Mouse (Mus musculus): ENCODE results near the gene Kctd7. TPM values are rescaled to one million over a fixed set of nuclear protein-coding genes. Genes with fewer than 3 reads are reported as not detected.

The Kctd7 gene
- polyA plus RNA-seq (2015; fragmentation: Nextera tagmentation; extraction: Ambion mirVana), result 3.7 and 4.1 TPM in 2 replicates

- peaks cover 11% of the 10 kb centered on the region for H3K4me1 ChIP-seq (ENCODE audit: control insufficient read depth, insufficient read depth, low read length)
- peak within 1 kb of the TSS; percentile 95 for H3K4me2 ChIP-seq (ENCODE audit: low read depth, low read length)
- H3K4me3 ChIP-seq (ENCODE audit: low read length), result peak within 1 kb of the TSS; percentile 70
- H3K27ac ChIP-seq (ENCODE audit: low read length), result peak within 1 kb of the TSS; percentile 61
- peak within 1 kb of the TSS; percentile 79 for H3K9ac ChIP-seq (ENCODE audit: low read depth, low read length)
- WGBS, result under 1% methylated on average over 66 of the region's 66 CpGs
- no peaks in the 10 kb centered on the region for H3K9me3 ChIP-seq (ENCODE audit: control insufficient read depth, low read length)
- H3K27me3 ChIP-seq (replicated peaks; ENCODE audit: control insufficient read depth, insufficient read depth, low read length), result no peaks in the 10 kb centered on the region
- H3K36me3 ChIP-seq (ENCODE audit: control insufficient read depth, insufficient read depth, low read length), result no peaks in the 10 kb centered on the region
- ATAC-seq, result peak; percentile 99
Measured at GRCm38 (mm10) chr5:130144334-130145312, at the start of gene Kctd7. Gene Kctd7, plus strand, starts transcription at chr5:130144861.

- Histone ChIP-seq H3K36me3 (ENCODE audit: control insufficient read depth, insufficient read depth, low read length) (no peaks in the 10 kb centered on the region; the same call in 1 of the 2 replicates), H3K4me1 (ENCODE audit: control insufficient read depth, insufficient read depth, low read length) (0 out of 2 replicates have a peak, but pooled peaks cover 3% of the 10 kb centered on the region), H3K27ac (ENCODE audit: low read length) (no peak overlapping the region), H3K4me3 (ENCODE audit: low read length) (no peak overlapping the region), H3K9me3 (ENCODE audit: control insufficient read depth, low read length) (no peaks in the 10 kb centered on the region), H3K4me2 (ENCODE audit: low read depth, low read length) (no peak overlapping the region), H3K27me3 (replicated peaks; ENCODE audit: control insufficient read depth, insufficient read depth, low read length) (no peaks in the 10 kb centered on the region), H3K9ac (ENCODE audit: low read depth, low read length) (no peak overlapping the region)
- ATAC-seq, result peak; percentile 62; the same call in 1 of the 2 replicates
- 68% methylated on average over 12 of the region's 12 CpGs for WGBS
Measured at GRCm38 (mm10) chr5:130096754-130097153, 47.9 kb upstream of the Kctd7 start.

GRCm38 (mm10) chr5:130097837-130098236 lies 46.8 kb upstream of the Kctd7 start:
- no peaks in the 10 kb centered on the region for H3K9me3 ChIP-seq (ENCODE audit: control insufficient read depth, low read length)
- H3K27me3 ChIP-seq (replicated peaks; ENCODE audit: control insufficient read depth, insufficient read depth, low read length), result no peaks in the 10 kb centered on the region
- H3K36me3 ChIP-seq (ENCODE audit: control insufficient read depth, insufficient read depth, low read length), result no peaks in the 10 kb centered on the region; the same call in 1 of the 2 replicates
- no peak overlapping the region for H3K4me3 ChIP-seq (ENCODE audit: low read length)
- WGBS, result 64% methylated on average over 2 of the region's 2 CpGs
- 0 out of 2 replicates have a peak, but pooled peaks cover 3% of the 10 kb centered on the region for H3K4me1 ChIP-seq (ENCODE audit: control insufficient read depth, insufficient read depth, low read length)
- H3K27ac ChIP-seq (ENCODE audit: low read length), result no peak overlapping the region
- ATAC-seq, result peak; percentile 71; the same call in 1 of the 2 replicates
- no peak overlapping the region for H3K4me2 ChIP-seq (ENCODE audit: low read depth, low read length)
- no peak overlapping the region for H3K9ac ChIP-seq (ENCODE audit: low read depth, low read length)

GRCm38 (mm10) chr5:130101724-130102123 lies 42.9 kb upstream of the Kctd7 start:
- no peak for ATAC-seq
- WGBS, result 97% methylated on average over 17 of the region's 17 CpGs
- no peak overlapping the region for H3K4me3 ChIP-seq (ENCODE audit: low read length)

GRCm38 (mm10) chr5:130109348-130109747 lies 35.3 kb upstream of the Kctd7 start:
- WGBS, result 78% methylated on average over 3 of the region's 3 CpGs
- H3K36me3 ChIP-seq (ENCODE audit: control insufficient read depth, insufficient read depth, low read length), result no peaks in the 10 kb centered on the region
- no peaks in the 10 kb centered on the region for H3K4me1 ChIP-seq (ENCODE audit: control insufficient read depth, insufficient read depth, low read length)
- no peak for ATAC-seq
- no peak overlapping the region for H3K4me2 ChIP-seq (ENCODE audit: low read depth, low read length)
- no peak overlapping the region for H3K9ac ChIP-seq (ENCODE audit: low read depth, low read length)
- no peak overlapping the region for H3K27ac ChIP-seq (ENCODE audit: low read length)
- no peaks in the 10 kb centered on the region for H3K27me3 ChIP-seq (replicated peaks; ENCODE audit: control insufficient read depth, insufficient read depth, low read length)
- H3K9me3 ChIP-seq (ENCODE audit: control insufficient read depth, low read length), result no peaks in the 10 kb centered on the region
- no peak overlapping the region for H3K4me3 ChIP-seq (ENCODE audit: low read length)

More at GRCm38 (mm10) chr5:130101724-130102123, 42.9 kb upstream of the Kctd7 start:
- Histone ChIP-seq H3K27me3 (replicated peaks; ENCODE audit: control insufficient read depth, insufficient read depth, low read length) (no peaks in the 10 kb centered on the region), H3K9ac (ENCODE audit: low read depth, low read length) (no peak overlapping the region), H3K4me2 (ENCODE audit: low read depth, low read length) (no peak overlapping the region), H3K27ac (ENCODE audit: low read length) (no peak overlapping the region), H3K9me3 (ENCODE audit: control insufficient read depth, low read length) (no peaks in the 10 kb centered on the region), H3K4me1 (ENCODE audit: control insufficient read depth, insufficient read depth, low read length) (0 out of 2 replicates have a peak, but pooled peaks cover 3% of the 10 kb centered on the region), H3K36me3 (ENCODE audit: control insufficient read depth, insufficient read depth, low read length) (no peaks in the 10 kb centered on the region)

GRCm38 (mm10) chr5:130110632-130111464 lies 33.8 kb upstream of the Kctd7 start:
- no peak overlapping the region for H3K9ac ChIP-seq (ENCODE audit: low read depth, low read length)
- H3K4me3 ChIP-seq (ENCODE audit: low read length), result no peak overlapping the region
- no peaks in the 10 kb centered on the region for H3K9me3 ChIP-seq (ENCODE audit: control insufficient read depth, low read length)
- WGBS, result 82% methylated on average over 12 of the region's 12 CpGs
- ATAC-seq, result no peak
- no peak overlapping the region for H3K27ac ChIP-seq (ENCODE audit: low read length)
- H3K4me1 ChIP-seq (ENCODE audit: control insufficient read depth, insufficient read depth, low read length), result no peaks in the 10 kb centered on the region
- no peaks in the 10 kb centered on the region; the same call in 1 of the 2 replicates for H3K36me3 ChIP-seq (ENCODE audit: control insufficient read depth, insufficient read depth, low read length)
- no peak overlapping the region for H3K4me2 ChIP-seq (ENCODE audit: low read depth, low read length)
- no peaks in the 10 kb centered on the region for H3K27me3 ChIP-seq (replicated peaks; ENCODE audit: control insufficient read depth, insufficient read depth, low read length)

GRCm38 (mm10) chr5:130112653-130113052 lies 32.0 kb upstream of the Kctd7 start:
- H3K4me2 ChIP-seq (ENCODE audit: low read depth, low read length), result no peak overlapping the region
- no peak for ATAC-seq
- no peaks in the 10 kb centered on the region; the same call in 1 of the 2 replicates for H3K36me3 ChIP-seq (ENCODE audit: control insufficient read depth, insufficient read depth, low read length)
- H3K9me3 ChIP-seq (ENCODE audit: control insufficient read depth, low read length), result no peaks in the 10 kb centered on the region
- H3K9ac ChIP-seq (ENCODE audit: low read depth, low read length), result no peak overlapping the region
- H3K27ac ChIP-seq (ENCODE audit: low read length), result no peak overlapping the region
- no peaks in the 10 kb centered on the region for H3K27me3 ChIP-seq (replicated peaks; ENCODE audit: control insufficient read depth, insufficient read depth, low read length)
- H3K4me3 ChIP-seq (ENCODE audit: low read length), result no peak overlapping the region
- H3K4me1 ChIP-seq (ENCODE audit: control insufficient read depth, insufficient read depth, low read length), result no peaks in the 10 kb centered on the region

GRCm38 (mm10) chr5:130116116-130116515 lies 28.5 kb upstream of the Kctd7 start:
- no peaks in the 10 kb centered on the region for H3K9me3 ChIP-seq (ENCODE audit: control insufficient read depth, low read length)
- no peaks in the 10 kb centered on the region; the same call in 1 of the 2 replicates for H3K36me3 ChIP-seq (ENCODE audit: control insufficient read depth, insufficient read depth, low read length)
- H3K9ac ChIP-seq (ENCODE audit: low read depth, low read length), result no peak overlapping the region
- H3K4me2 ChIP-seq (ENCODE audit: low read depth, low read length), result no peak overlapping the region
- 91% methylated on average over 12 of the region's 12 CpGs for WGBS
- no peaks in the 10 kb centered on the region for H3K27me3 ChIP-seq (replicated peaks; ENCODE audit: control insufficient read depth, insufficient read depth, low read length)
- no peaks in the 10 kb centered on the region for H3K4me1 ChIP-seq (ENCODE audit: control insufficient read depth, insufficient read depth, low read length)
- no peak overlapping the region for H3K27ac ChIP-seq (ENCODE audit: low read length)
- H3K4me3 ChIP-seq (ENCODE audit: low read length), result no peak overlapping the region
- no peak for ATAC-seq

GRCm38 (mm10) chr5:130116857-130117256 lies 27.8 kb upstream of the Kctd7 start:
- Histone ChIP-seq H3K4me2 (ENCODE audit: low read depth, low read length) (no peak overlapping the region), H3K27me3 (replicated peaks; ENCODE audit: control insufficient read depth, insufficient read depth, low read length) (no peaks in the 10 kb centered on the region), H3K4me1 (ENCODE audit: control insufficient read depth, insufficient read depth, low read length) (no peaks in the 10 kb centered on the region), H3K36me3 (ENCODE audit: control insufficient read depth, insufficient read depth, low read length) (no peaks in the 10 kb centered on the region; the same call in 1 of the 2 replicates), H3K9ac (ENCODE audit: low read depth, low read length) (no peak overlapping the region), H3K9me3 (ENCODE audit: control insufficient read depth, low read length) (no peaks in the 10 kb centered on the region), H3K27ac (ENCODE audit: low read length) (no peak overlapping the region), H3K4me3 (ENCODE audit: low read length) (no peak overlapping the region)
- ATAC-seq, result no peak
- 88% methylated on average over 7 of the region's 7 CpGs for WGBS
